Mouse (Mus musculus): ENCODE results near the gene Gm13691. TPM values are rescaled to one million over a fixed set of nuclear protein-coding genes. Genes with fewer than 3 reads are reported as not detected.
"Not testable (repeated sequence)": the region's sequence is repeated elsewhere in the genome, so short reads cannot be mapped to it uniquely, and the experiment has no call there.

Gene Gm13691
- polyA plus RNA-seq, 1 experiment from 2014 or later = not detected

DNA sequence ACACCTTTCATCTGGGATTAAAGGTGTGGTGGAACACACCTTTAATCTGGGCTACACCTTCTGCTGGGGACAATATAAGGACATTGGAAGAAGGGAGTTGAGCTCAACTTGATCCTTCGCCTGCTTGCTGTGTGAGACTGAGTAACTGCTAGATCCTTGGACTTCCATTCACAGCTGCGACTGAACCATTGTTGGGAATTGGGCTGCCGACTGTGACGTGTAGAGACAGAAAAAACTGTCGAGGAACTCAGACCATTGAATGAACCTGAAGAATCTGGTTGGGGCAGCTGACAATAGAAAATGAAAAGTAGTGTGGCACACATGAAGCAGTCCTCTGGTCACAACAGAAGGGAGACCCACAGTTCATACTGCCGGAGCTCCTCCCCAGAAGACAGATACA, 5.9 kb upstream of the Gm13691 start, which contains the start of gene Gm13697:
Gene Gm13697, plus strand, starts transcription at position 301 of the 400 bp plus-strand sequence.
- WGBS = no CpG with 5 or more reads among the region's 6 CpGs
- H3K4me2 ChIP-seq (ENCODE audit: low read depth, low read length); H3K36me3 ChIP-seq (ENCODE audit: control insufficient read depth, insufficient read depth, low read length); H3K4me3 ChIP-seq (ENCODE audit: low read depth, low read length); H3K4me1 ChIP-seq (ENCODE audit: control insufficient read depth, insufficient read depth, low read length); H3K9me3 ChIP-seq (ENCODE audit: control insufficient read depth, low read length); H3K27me3 ChIP-seq (ENCODE audit: control insufficient read depth, insufficient read depth, low read length); H3K9ac ChIP-seq (replicated peaks; ENCODE audit: low read depth, low read length); H3K27ac ChIP-seq (ENCODE audit: low read depth, low read length); ATAC-seq (ENCODE audit: low read depth): not testable (repeated sequence)

DNA sequence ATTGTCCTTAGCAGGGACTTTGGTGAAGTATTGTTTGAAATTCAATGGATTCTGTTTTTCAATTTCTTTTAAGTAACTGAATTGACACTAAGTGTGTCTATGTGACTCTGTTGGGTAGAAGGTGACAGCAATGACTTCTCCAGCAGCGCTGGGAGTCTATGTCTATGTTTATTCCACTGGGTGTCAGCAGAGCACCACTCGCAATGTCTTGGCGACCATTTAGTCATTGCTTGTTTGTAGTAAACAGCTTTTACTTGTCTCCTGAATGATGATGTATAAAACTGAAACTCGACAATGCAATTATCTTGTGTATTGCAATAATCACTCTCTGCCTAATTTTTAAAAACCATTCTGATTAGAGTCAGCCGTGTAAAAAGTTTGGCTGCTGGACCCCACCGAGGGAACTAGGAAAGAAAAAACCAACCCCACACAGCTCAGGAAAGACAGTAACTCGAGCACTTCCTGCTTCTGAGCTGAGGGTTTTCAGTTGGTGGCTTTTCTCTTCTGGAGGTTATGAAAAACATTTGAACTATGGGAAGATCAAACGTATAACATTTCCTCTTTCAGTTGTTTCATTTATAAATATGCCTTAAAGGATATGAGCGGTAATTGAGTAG, 3.4 kb downstream of the Gm13691 start:
- H3K9me3 ChIP-seq (ENCODE audit: control insufficient read depth, low read length); ATAC-seq (ENCODE audit: low read depth); H3K4me1 ChIP-seq (ENCODE audit: control insufficient read depth, insufficient read depth, low read length); H3K27ac ChIP-seq (ENCODE audit: low read depth, low read length); H3K27me3 ChIP-seq (ENCODE audit: control insufficient read depth, insufficient read depth, low read length); H3K4me3 ChIP-seq (ENCODE audit: low read depth, low read length); H3K36me3 ChIP-seq (ENCODE audit: control insufficient read depth, insufficient read depth, low read length); H3K4me2 ChIP-seq (ENCODE audit: low read depth, low read length); H3K9ac ChIP-seq (replicated peaks; ENCODE audit: low read depth, low read length): not testable (repeated sequence)
- WGBS = 70% methylated on average over 7 of the region's 9 CpGs

DNA sequence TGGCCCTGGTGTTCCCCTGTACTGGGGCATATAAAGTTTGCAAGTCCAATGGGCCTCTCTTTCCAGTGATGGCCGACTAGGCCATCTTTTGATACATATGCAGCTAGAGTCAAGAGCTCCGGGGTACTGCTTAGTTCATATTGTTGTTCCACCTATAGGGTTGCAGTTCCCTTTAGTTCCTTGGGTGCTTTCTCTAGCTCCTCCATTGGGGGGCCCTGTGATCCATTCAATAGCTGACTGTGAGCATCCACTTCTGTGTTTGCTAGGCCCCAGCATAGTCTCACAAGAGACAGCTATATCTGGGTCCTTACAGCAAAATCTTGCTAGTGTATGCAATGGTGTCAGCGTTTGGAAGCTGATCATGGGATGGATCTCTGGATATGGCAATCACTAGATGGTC, 4.2 kb downstream of the Gm13691 start:
- not testable (repeated sequence) for H3K36me3 ChIP-seq (ENCODE audit: control insufficient read depth, insufficient read depth, low read length); ATAC-seq (ENCODE audit: low read depth); H3K27ac ChIP-seq (ENCODE audit: low read depth, low read length); H3K27me3 ChIP-seq (ENCODE audit: control insufficient read depth, insufficient read depth, low read length); H3K4me2 ChIP-seq (ENCODE audit: low read depth, low read length); H3K4me3 ChIP-seq (ENCODE audit: low read depth, low read length); H3K9ac ChIP-seq (replicated peaks; ENCODE audit: low read depth, low read length); H3K4me1 ChIP-seq (ENCODE audit: control insufficient read depth, insufficient read depth, low read length); H3K9me3 ChIP-seq (ENCODE audit: control insufficient read depth, low read length)
- WGBS = no CpG with 5 or more reads among the region's 3 CpGs

DNA sequence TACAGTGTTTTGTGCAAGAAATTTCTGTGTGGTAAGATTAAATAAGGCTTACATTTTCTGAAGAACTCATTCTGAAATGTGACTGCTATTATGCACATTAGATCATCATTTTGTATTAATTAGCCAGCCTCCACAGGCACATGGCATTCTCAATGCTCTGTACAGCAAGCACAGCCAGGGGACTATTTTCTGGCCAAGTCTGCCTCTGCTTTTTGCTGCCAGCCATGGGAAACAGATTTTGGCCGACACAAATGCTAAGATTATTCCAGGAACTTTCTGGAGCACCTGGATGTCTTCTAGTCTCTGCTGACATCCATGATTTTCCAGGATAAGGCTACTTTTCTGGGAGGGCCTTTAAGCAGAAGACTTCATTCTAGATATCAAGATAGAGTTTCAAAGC, 18.6 kb downstream of the Gm13691 start:
- Histone ChIP-seq H3K36me3 (ENCODE audit: control insufficient read depth, insufficient read depth, low read length) (no peaks in the 10 kb centered on the region), H3K9ac (replicated peaks; ENCODE audit: low read depth, low read length) (no peak overlapping the region), H3K4me1 (ENCODE audit: control insufficient read depth, insufficient read depth, low read length) (no peaks in the 10 kb centered on the region), H3K9me3 (ENCODE audit: control insufficient read depth, low read length) (no peaks in the 10 kb centered on the region), H3K27ac (ENCODE audit: low read depth, low read length) (no peak overlapping the region), H3K4me3 (ENCODE audit: low read depth, low read length) (no peak overlapping the region), H3K4me2 (ENCODE audit: low read depth, low read length) (no peak overlapping the region), H3K27me3 (ENCODE audit: control insufficient read depth, insufficient read depth, low read length) (no peaks in the 10 kb centered on the region)
- WGBS = 69% methylated on average over 1 of the region's 1 CpGs
- ATAC-seq (ENCODE audit: low read depth) = no peak

DNA sequence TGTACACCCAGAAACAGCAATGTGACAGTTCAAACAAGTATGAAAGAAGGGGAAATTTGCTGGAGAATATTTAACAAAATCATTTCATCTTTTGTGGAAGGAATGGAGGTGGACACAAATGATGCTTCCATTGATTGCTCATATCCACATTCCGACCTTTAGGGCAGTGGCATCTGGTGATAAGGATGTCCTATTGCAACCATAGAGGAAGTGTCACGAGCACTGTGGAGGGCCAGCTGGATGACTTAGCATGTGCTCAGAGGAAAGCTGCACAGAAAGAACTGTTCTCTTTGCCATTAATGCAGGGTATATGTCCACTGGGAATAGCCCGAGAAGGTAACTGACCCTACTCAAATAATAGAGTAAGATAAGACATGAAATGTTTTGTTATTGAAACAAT, 19.5 kb downstream of the Gm13691 start:
- Histone ChIP-seq H3K4me1 (ENCODE audit: control insufficient read depth, insufficient read depth, low read length) (no peaks in the 10 kb centered on the region), H3K9ac (replicated peaks; ENCODE audit: low read depth, low read length) (no peak overlapping the region), H3K4me3 (ENCODE audit: low read depth, low read length) (no peak overlapping the region), H3K36me3 (ENCODE audit: control insufficient read depth, insufficient read depth, low read length) (no peaks in the 10 kb centered on the region), H3K9me3 (ENCODE audit: control insufficient read depth, low read length) (no peaks in the 10 kb centered on the region), H3K27me3 (ENCODE audit: control insufficient read depth, insufficient read depth, low read length) (no peaks in the 10 kb centered on the region), H3K27ac (ENCODE audit: low read depth, low read length) (no peak overlapping the region), H3K4me2 (ENCODE audit: low read depth, low read length) (no peak overlapping the region)
- 81% methylated on average over 3 of the region's 3 CpGs for WGBS
- ATAC-seq (ENCODE audit: low read depth) = no peak

DNA sequence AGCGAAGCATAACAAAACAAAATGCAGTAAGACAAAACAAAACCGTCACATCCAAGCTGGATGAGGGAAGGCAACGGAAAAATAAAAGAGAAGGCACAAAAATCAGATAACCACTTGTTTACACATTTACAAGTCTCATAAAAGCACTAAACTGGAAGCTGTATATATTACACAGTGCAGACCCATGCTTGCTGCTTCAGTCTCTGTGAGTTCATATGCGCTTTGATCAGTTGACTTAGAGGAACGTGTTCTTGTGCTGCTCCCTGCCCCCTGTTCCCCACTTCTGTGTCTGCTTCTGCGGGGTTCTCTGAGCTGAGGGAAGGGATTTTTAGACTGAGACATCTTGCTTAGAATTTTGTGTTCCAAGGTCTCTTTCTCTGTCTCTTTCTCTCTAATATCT, 24.2 kb downstream of the Gm13691 start:
- no peaks in the 10 kb centered on the region for H3K4me1 ChIP-seq (ENCODE audit: control insufficient read depth, insufficient read depth, low read length)
- no peak overlapping the region for H3K4me2 ChIP-seq (ENCODE audit: low read depth, low read length)
- H3K36me3 ChIP-seq (ENCODE audit: control insufficient read depth, insufficient read depth, low read length) = no peaks in the 10 kb centered on the region
- H3K9ac ChIP-seq (replicated peaks; ENCODE audit: low read depth, low read length) = no peak overlapping the region
- no peaks in the 10 kb centered on the region for H3K9me3 ChIP-seq (ENCODE audit: control insufficient read depth, low read length)
- WGBS = 83% methylated on average over 6 of the region's 6 CpGs
- H3K4me3 ChIP-seq (ENCODE audit: low read depth, low read length) = no peak overlapping the region
- H3K27ac ChIP-seq (ENCODE audit: low read depth, low read length) = no peak overlapping the region
- H3K27me3 ChIP-seq (ENCODE audit: control insufficient read depth, insufficient read depth, low read length) = no peaks in the 10 kb centered on the region
- ATAC-seq (ENCODE audit: low read depth) = no peak

DNA sequence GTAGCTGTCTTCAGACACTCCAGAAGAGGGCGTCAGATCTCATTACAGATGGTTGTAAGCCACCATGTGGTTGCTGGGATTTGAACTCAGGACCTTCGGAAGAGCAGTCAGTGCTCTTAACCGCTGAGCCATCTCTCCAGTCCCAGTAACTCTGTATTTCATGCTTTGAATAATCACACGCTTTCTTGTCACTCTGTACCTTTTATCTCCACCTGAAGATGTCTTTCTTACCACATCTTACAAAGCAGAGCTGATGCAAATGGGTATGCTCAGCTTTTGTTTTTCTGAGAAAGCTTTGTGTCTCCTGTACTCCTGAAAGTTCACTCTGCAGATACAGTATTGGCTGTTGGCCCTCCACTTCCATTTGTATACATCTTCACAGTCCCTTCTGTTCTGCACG, 25.9 kb downstream of the Gm13691 start:
- H3K9ac ChIP-seq (replicated peaks; ENCODE audit: low read depth, low read length); H3K4me2 ChIP-seq (ENCODE audit: low read depth, low read length); H3K27ac ChIP-seq (ENCODE audit: low read depth, low read length); ATAC-seq (ENCODE audit: low read depth); H3K4me1 ChIP-seq (ENCODE audit: control insufficient read depth, insufficient read depth, low read length); H3K9me3 ChIP-seq (ENCODE audit: control insufficient read depth, low read length); H3K4me3 ChIP-seq (ENCODE audit: low read depth, low read length); H3K36me3 ChIP-seq (ENCODE audit: control insufficient read depth, insufficient read depth, low read length); H3K27me3 ChIP-seq (ENCODE audit: control insufficient read depth, insufficient read depth, low read length): not testable (repeated sequence)
- WGBS = 74% methylated on average over 5 of the region's 5 CpGs

DNA sequence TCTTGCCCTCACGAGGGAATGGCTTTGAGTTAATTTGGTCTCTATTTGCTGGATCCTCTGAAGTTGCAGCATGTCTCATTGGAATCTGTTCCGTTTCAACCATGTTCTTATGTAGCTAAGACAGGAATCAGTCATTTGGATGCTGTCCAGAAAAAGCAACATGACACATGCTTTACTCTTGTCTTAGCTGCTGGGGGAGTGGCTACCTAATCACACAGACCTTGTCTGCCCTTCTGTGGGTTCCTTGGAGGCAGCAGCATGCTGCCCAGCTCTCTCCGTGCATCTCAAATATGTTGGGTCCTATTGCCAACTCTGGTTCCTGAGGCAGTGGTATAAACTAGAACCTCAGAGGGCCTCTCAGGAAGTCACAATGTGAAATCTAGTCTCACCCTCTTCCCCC, 28.0 kb downstream of the Gm13691 start:
- no peak overlapping the region for H3K4me3 ChIP-seq (ENCODE audit: low read depth, low read length)
- 80% methylated on average over 3 of the region's 3 CpGs for WGBS
- H3K27ac ChIP-seq (ENCODE audit: low read depth, low read length) = no peak overlapping the region
- H3K9ac ChIP-seq (replicated peaks; ENCODE audit: low read depth, low read length) = no peak overlapping the region
- no peak for ATAC-seq (ENCODE audit: low read depth)
- H3K9me3 ChIP-seq (ENCODE audit: control insufficient read depth, low read length) = no peaks in the 10 kb centered on the region
- H3K4me1 ChIP-seq (ENCODE audit: control insufficient read depth, insufficient read depth, low read length) = no peaks in the 10 kb centered on the region
- H3K36me3 ChIP-seq (ENCODE audit: control insufficient read depth, insufficient read depth, low read length) = no peaks in the 10 kb centered on the region
- no peaks in the 10 kb centered on the region for H3K27me3 ChIP-seq (ENCODE audit: control insufficient read depth, insufficient read depth, low read length)
- H3K4me2 ChIP-seq (ENCODE audit: low read depth, low read length) = no peak overlapping the region

DNA sequence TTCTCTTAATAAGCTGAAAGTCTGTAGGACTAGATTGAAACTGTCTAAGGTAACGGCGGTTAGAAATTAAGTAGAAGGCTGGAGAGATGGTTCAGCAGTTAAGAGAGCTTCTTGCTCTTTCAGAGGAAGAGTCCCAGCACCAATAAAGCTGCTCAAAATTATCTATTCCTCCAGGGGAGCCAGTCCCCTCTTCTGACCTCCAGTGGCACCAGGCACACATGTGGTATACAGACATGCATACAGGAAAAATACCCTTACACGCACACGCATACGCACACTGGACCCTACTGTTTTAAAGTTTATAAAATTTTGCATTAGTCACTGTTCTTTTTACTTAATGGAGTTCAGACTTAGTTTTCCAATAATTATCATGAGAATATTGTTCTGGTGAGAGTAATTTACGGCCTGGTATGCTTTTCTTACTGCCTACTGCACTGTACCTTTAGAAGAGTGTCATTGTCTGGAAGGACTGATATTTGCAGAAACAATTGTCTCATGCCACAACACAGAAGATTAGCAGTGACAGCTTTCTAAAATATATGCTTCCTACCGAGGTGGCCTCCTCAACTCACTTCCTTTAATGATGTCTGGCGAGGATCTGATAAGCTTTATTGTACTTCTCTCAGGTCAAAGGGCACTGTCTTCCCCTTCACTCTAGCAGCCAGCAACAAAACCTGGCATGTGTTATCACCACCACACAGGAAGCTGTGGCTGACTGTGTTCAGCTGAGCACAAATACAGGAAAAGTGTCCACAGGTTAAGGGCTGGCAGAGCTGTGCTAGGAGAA, 29.4 kb downstream of the Gm13691 start:
- no peak overlapping the region for H3K4me2 ChIP-seq (ENCODE audit: low read depth, low read length)
- no peak overlapping the region for H3K27ac ChIP-seq (ENCODE audit: low read depth, low read length)
- no peaks in the 10 kb centered on the region for H3K9me3 ChIP-seq (ENCODE audit: control insufficient read depth, low read length)
- no peaks in the 10 kb centered on the region for H3K4me1 ChIP-seq (ENCODE audit: control insufficient read depth, insufficient read depth, low read length)
- H3K27me3 ChIP-seq (ENCODE audit: control insufficient read depth, insufficient read depth, low read length) = no peaks in the 10 kb centered on the region
- WGBS = 70% methylated on average over 8 of the region's 8 CpGs
- H3K4me3 ChIP-seq (ENCODE audit: low read depth, low read length) = no peak overlapping the region
- ATAC-seq (ENCODE audit: low read depth) = no peak
- H3K9ac ChIP-seq (replicated peaks; ENCODE audit: low read depth, low read length) = no peak overlapping the region
- no peaks in the 10 kb centered on the region for H3K36me3 ChIP-seq (ENCODE audit: control insufficient read depth, insufficient read depth, low read length)

Measured in neural tube, embryonic 14.5 days (tissue).